8 mouse cellular contexts compared by ENCODE assay signal in the genomic region with DNA sequence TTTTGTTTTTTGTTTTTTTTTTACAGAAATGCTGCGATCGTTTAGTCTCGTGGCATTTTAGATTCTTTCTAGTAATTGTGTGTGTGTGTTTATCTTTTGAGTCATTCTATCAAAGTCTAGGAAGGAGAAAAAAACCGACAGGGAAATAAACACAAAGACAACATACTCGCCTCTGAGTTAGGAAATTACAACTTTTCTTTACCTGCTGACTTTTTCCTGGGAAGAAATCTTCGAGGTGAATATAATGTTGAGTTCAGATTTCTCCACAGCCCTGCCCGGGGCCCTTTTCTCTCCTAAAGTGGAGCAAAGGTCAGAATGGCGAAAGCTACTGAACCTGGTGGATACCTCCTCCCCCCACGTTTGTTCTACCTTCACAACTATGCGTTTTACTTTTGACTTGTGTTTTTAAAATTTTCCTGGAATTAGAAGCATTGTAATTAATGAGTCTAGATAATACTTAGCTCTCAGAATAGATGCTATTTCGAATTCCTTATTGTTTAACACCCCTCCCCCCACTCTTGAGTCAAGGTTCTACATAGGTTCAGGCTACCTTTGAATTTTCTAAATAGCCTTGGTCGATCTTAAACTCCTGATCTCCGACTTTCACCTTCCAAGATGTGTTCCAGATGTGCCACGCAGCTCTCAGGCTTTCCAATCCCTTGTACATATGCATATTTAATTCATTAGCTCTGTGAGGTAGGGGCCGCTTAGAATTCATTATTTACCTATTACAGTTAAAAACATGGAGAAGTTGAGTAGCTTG. TPM values are rescaled to one million over a fixed set of nuclear protein-coding genes. Genes with fewer than 3 reads are reported as not detected.
DNase-seq lines count a peak whose midpoint lies in the region; ATAC-seq and TF ChIP-seq lines count a peak whose summit lies in the region.

No protein-coding gene starts in this region.

- H3ac ChIP-seq in myocyte (ENCODE audit: control insufficient read depth, insufficient read length): peak overlapping the region; percentile 23

- WGBS in embryonic facial prominence, embryonic 12.5 days: 16% methylated on average over 15 of the region's 15 CpGs
- WGBS in kidney, embryonic 14.5 days: 32% methylated on average over 15 of the region's 15 CpGs

- no peaks in the 10 kb centered on the region for H3K79me2 ChIP-seq in myocyte (ENCODE audit: control insufficient read depth, insufficient read depth)

- no peak for TF ChIP-seq POLR2A in myocyte (IDR thresholded peaks at IDR 0.05; ENCODE audit: insufficient read length, low read depth)

- ATAC-seq in megakaryocyte, adult 5-6 weeks (ENCODE audit: poor library complexity, severe bottlenecking): no peak
- no peak for ATAC-seq in embryonic facial prominence, embryonic 12.5 days (ENCODE audit: insufficient number of reproducible peaks, insufficient read depth, low FRiP score, low TSS enrichment)
- ATAC-seq in kidney, embryonic 14.5 days (ENCODE audit: low FRiP score, low TSS enrichment): no peak

- no peaks in the 10 kb centered on the region for H3K27me3 ChIP-seq in megakaryocyte, embryonic 14.5 days (replicated peaks)
- H3K27me3 ChIP-seq in embryonic facial prominence, embryonic 12.5 days: no peaks in the 10 kb centered on the region
- no peaks in the 10 kb centered on the region for H3K27me3 ChIP-seq in kidney, embryonic 14.5 days (ENCODE audit: control insufficient read depth, insufficient read depth, low read length)
- H3K27me3 ChIP-seq in myocyte (ENCODE audit: control insufficient read depth, insufficient read depth, insufficient read length): no peaks in the 10 kb centered on the region

- no peaks in the 10 kb centered on the region for H3K9me3 ChIP-seq in megakaryocyte, embryonic 14.5 days
- H3K9me3 ChIP-seq in embryonic facial prominence, embryonic 12.5 days: no peaks in the 10 kb centered on the region
- H3K9me3 ChIP-seq in kidney, embryonic 14.5 days (ENCODE audit: control insufficient read depth, low read length): no peaks in the 10 kb centered on the region

- H3K9ac ChIP-seq in embryonic facial prominence, embryonic 12.5 days: peak overlapping the region; percentile 67
- peak overlapping the region; percentile 85 for H3K9ac ChIP-seq in kidney, embryonic 14.5 days (ENCODE audit: low read depth, low read length)

- H3K4me1 ChIP-seq in megakaryocyte, embryonic 14.5 days: peaks cover 40% of the 10 kb centered on the region
- peaks cover 8% of the 10 kb centered on the region for H3K4me1 ChIP-seq in embryonic facial prominence, embryonic 12.5 days
- H3K4me1 ChIP-seq in kidney, embryonic 14.5 days (ENCODE audit: control insufficient read depth, insufficient read depth, low read length): peaks cover 14% of the 10 kb centered on the region

- H3K27ac ChIP-seq in embryonic facial prominence, embryonic 12.5 days: peak overlapping the region; percentile 96
- H3K27ac ChIP-seq in kidney, embryonic 14.5 days (ENCODE audit: low read depth, low read length): peak overlapping the region; percentile 98

- no peak for DNase-seq in right cerebral cortex, postnatal 14 days
- DNase-seq in gastrocnemius, postnatal 25 days: no peak
- DNase-seq in right cerebral cortex, adult 2 months (ENCODE audit: low spot score in 2 of 2): no peak

- no peaks in the 10 kb centered on the region for H3K36me3 ChIP-seq in megakaryocyte, embryonic 14.5 days (replicated peaks; ENCODE audit: low read length)
- H3K36me3 ChIP-seq in embryonic facial prominence, embryonic 12.5 days: no peaks in the 10 kb centered on the region
- no peaks in the 10 kb centered on the region for H3K36me3 ChIP-seq in kidney, embryonic 14.5 days (ENCODE audit: control insufficient read depth, insufficient read depth, low read length)
- H3K36me3 ChIP-seq in myocyte (ENCODE audit: control insufficient read depth, insufficient read depth): no peaks in the 10 kb centered on the region

- H3K4me2 ChIP-seq in embryonic facial prominence, embryonic 12.5 days (replicated peaks): peak overlapping the region; percentile 57
- peak overlapping the region; percentile 91 for H3K4me2 ChIP-seq in kidney, embryonic 14.5 days (replicated peaks; ENCODE audit: low read depth, low read length)
- H3K4me2 ChIP-seq in myocyte (ENCODE audit: low read depth): peak overlapping the region; percentile 74

- peak overlapping the region; percentile 94 for H3K4me3 ChIP-seq in megakaryocyte, embryonic 14.5 days (replicated peaks)
- peak overlapping the region; percentile 51 for H3K4me3 ChIP-seq in embryonic facial prominence, embryonic 12.5 days
- peak overlapping the region; percentile 45 for H3K4me3 ChIP-seq in kidney, embryonic 14.5 days (ENCODE audit: low read length)
- H3K4me3 ChIP-seq in myocyte: peak overlapping the region; percentile 23

TF ChIP-seq in myocyte, 11 proteins besides CTCF, POLR2A, EP300 and RAD21:
- TF ChIP-seq MYOD1 (IDR thresholded peaks at IDR 0.05; ENCODE audit: control insufficient read depth in 1 of 3, insufficient read length in 2 of 3, low read depth in 2 of 3) (no peak), REST (IDR thresholded peaks at IDR 0.05; ENCODE audit: insufficient read depth, insufficient read length) (no peak), MAX (IDR thresholded peaks at IDR 0.05; ENCODE audit: low read depth) (no peak), SRF (IDR thresholded peaks at IDR 0.05; ENCODE audit: control insufficient read depth, insufficient read length, low read depth) (no peak), MYOG (IDR thresholded peaks at IDR 0.05; ENCODE audit: control insufficient read depth in 1 of 3, insufficient read depth in 1 of 3, insufficient read length in 2 of 3, low read depth in 2 of 3) (no peak), TCF3 (IDR thresholded peaks at IDR 0.05; ENCODE audit: insufficient read length, low read depth) (no peak), CEBPB (IDR thresholded peaks at IDR 0.05; ENCODE audit: insufficient read depth, poor library complexity, severe bottlenecking) (no peak), USF1 (IDR thresholded peaks at IDR 0.05; ENCODE audit: low read depth) (no peak), POLR2AphosphoS2 (IDR thresholded peaks at IDR 0.05; ENCODE audit: insufficient read length, low read depth) (no peak)

RNA-seq across cellular contexts. Expression of a gene that starts 11.0 kb away (rescaled TPM):
- 4.2 and 5.6 TPM in 2 replicates for polyA plus RNA-seq in megakaryocyte, embryonic 14.5 days (2012; ENCODE audit: insufficient read depth, low replicate concordance)
- 125 and 137 TPM in 2 replicates for total RNA-seq in megakaryocyte, adult 5-6 weeks (2015)
- total RNA-seq in megakaryocyte, adult 5-6 weeks (2017): 63.8 and 68.3 TPM in 2 replicates
- polyA plus RNA-seq in embryonic facial prominence, embryonic 12.5 days (2016; fragmentation: Nextera tagmentation; extraction: Ambion mirVana): 175 and 179 TPM in 2 replicates
- polyA plus RNA-seq in kidney, embryonic 14.5 days (2014; fragmentation: Nextera tagmentation; extraction: Ambion mirVana): 102 and 177 TPM in 2 replicates
- polyA plus RNA-seq in myocyte (2012; fragmentation: generic; extraction: Trizol): 95.0 TPM
- total RNA-seq in gastrocnemius, postnatal 25 days (2021): 100 to 1,000 TPM in 1 of 2 experiments, 10 to 100 TPM in 1; 73.8 to 112 TPM

Comparison
In these comparisons a context has a peak if more than half of its experiments do, and no peak if none do; other contexts are left out.
1. H3K4me3 ChIP-seq: peak in every context shown above with its lines; median percentile 94 in megakaryocyte, embryonic 14.5 days; 51 in embryonic facial prominence, embryonic 12.5 days; 45 in kidney, embryonic 14.5 days; 23 in myocyte.
2. RNA of a gene that starts 11.0 kb away (polyA plus RNA-seq): 175 to 179 TPM in embryonic facial prominence, embryonic 12.5 days, 102 to 177 TPM in kidney, embryonic 14.5 days and 95.0 TPM in myocyte (single experiment); 4.2 to 5.6 TPM in megakaryocyte, embryonic 14.5 days; every median in the first group is over 10 times any median in the second.
3. Peak in every context shown above with its lines, with median percentiles within 50 percentile points of each other: H3K4me2 ChIP-seq.